Mouse (Mus musculus): ENCODE data around the gene Pcyt2.
A peak's percentile ranks its signal among the peaks of the same experiment; 100 is the strongest.
"Not testable (repeated sequence)": the region's sequence is repeated elsewhere in the genome, so short reads cannot be mapped to it uniquely, and the experiment has no call there.

The Pcyt2 gene

GRCm38 (mm10) chr11:120615167-120615566, 2.6 kb downstream of the Pcyt2 start:
- DNase-seq, result no peak

GRCm38 (mm10) chr11:120613976-120614375, 3.8 kb downstream of the Pcyt2 start:
- DNase-seq, result peak in 1 of 2 experiments; percentile 31

DNA sequence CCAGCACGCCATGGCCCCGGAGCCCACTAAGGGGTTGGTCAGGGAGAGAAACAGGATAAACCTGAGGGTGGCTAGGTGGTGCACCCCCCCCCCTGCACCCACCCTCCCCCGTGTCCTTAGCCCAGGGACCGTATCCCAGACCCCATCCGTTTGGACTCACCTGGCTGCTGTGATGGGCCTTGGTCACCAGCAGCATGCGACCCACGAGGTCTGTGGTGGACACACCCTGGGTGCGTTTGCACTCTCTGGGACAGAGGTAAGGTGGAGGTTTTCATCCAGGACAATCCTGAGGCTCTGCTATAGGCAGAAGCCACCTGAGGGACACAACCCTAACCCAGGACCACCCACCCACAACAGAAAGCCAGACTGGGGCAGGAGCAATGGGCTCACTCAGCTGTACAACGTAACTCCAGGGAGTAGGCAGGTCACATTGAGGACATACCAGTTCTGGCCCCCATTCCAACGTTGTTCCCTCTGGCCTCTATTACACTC, 4.2 kb downstream of the Pcyt2 start:
- peak in 1 of 2 experiments; percentile 19 for DNase-seq

GRCm38 (mm10) chr11:120612763-120613162, 5.0 kb downstream of the Pcyt2 start:
- peak; percentile 95 to 96 for DNase-seq

DNA sequence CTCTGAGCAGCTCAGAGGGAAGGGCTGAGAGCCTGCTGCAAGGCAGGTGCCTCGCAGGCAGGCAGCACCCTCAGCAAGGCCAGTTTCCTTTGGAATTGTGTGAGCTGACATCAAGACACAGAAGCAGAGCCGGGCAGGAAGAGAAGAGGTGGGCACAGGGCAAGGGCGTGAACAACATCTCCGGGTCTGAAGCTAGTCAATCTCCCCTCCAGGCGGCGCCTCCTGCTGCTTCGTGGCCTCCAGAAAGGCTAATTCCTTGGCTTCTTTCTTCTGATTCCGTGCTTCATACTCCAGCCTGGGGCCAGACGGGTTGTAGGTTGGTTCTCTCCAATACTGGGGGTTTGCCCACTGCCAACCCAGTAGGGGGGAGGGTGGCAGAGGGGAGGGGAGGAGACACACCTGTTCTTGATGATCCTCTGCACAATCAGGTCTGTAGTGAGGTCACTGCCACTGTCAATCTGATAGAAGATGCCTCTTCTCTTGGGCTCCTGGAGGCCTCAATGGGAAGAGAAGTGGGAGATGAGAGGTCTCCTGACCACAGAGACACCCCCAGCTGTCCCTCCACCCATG, 7.2 kb downstream of the Pcyt2 start:
- DNase-seq, result no peak

GRCm38 (mm10) chr11:120609250-120609649, 8.5 kb downstream of the Pcyt2 start:
- no peak for DNase-seq

GRCm38 (mm10) chr11:120608241-120609034, 9.3 kb downstream of the Pcyt2 start, which contains the start of gene Npb:
Gene Npb, plus strand, starts transcription at chr11:120608477.
- DNase-seq, result peak in 1 of 2 experiments; percentile 10

- no peak for DNase-seq
Measured at GRCm38 (mm10) chr11:120606764-120607163, 11.0 kb downstream of the Pcyt2 start.

- DNase-seq, result no peak
Measured at GRCm38 (mm10) chr11:120605667-120606066, 12.1 kb downstream of the Pcyt2 start.

GRCm38 (mm10) chr11:120603545-120603944, 14.2 kb downstream of the Pcyt2 start:
- no peak for DNase-seq

- DNase-seq, result no peak
Measured at GRCm38 (mm10) chr11:120600716-120601115, 17.0 kb downstream of the Pcyt2 start.

DNA sequence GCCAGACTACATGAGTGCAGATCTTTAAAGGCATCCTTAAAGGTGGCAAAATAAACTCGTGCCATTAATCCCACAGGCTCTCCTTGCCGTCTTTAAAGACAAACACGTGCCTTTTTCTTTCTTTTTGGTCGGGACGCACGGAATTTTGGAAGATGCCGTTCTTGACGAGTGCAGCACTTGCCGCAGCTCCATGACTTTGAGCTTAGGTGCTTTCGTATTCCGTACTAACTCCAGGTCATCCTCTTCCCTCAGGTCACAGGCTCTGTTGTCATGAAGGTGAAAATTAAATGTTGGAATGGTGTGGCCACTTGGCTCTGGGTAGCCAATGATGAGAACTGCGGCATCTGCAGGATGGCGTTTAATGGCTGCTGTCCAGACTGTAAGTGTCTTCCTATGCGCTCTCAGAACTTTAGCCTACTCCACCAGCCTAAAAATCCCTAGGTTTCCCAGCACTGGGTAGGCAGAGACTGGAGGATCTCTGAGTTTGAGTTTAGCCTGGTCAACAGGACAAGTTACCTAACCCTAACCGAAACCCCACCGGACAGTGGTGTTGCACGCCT, 18.7 kb downstream of the Pcyt2 start:
- DNase-seq, result no peak

- DNase-seq, result peak; percentile 89 to 93
Measured at GRCm38 (mm10) chr11:120598283-120598989, 19.3 kb downstream of the Pcyt2 start, which contains the start of the genes Alyref and Anapc11. Gene Alyref, minus strand, starts transcription at chr11:120598365. Gene Anapc11, plus strand, starts transcription at chr11:120598421.

GRCm38 (mm10) chr11:120597240-120598235, 20.2 kb downstream of the Pcyt2 start:
- peak in 1 of 2 experiments; percentile 27 for DNase-seq

- no peak for DNase-seq
Measured at GRCm38 (mm10) chr11:120588531-120588930, 29.2 kb downstream of the Pcyt2 start.

GRCm38 (mm10) chr11:120583937-120584336, 33.8 kb downstream of the Pcyt2 start:
- DNase-seq, result no peak

DNA sequence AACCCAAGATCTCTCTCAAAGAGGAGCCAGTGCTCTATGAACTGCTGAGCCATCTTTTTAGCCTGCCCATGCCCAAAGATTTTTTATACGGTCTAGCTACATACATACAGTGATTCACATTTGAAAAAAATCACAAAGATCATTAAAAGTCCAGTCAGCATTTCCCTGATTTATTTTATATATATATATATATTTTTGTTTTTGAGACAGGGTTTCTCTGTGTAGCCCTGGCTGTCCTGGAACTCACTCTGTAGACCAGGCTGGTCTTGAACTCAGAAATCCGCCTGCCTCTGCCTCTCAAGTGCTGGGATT, 34.8 kb downstream of the Pcyt2 start:
- not testable (repeated sequence) for DNase-seq

- DNase-seq, result peak in 1 of 2 experiments; percentile 45
Measured at GRCm38 (mm10) chr11:120582268-120582981, 35.3 kb downstream of the Pcyt2 start.

- peak; percentile 85 to 91 for DNase-seq
Measured at GRCm38 (mm10) chr11:120581490-120582267, 36.1 kb downstream of the Pcyt2 start, which contains the start of gene Arhgdia. Gene Arhgdia, minus strand, starts transcription at chr11:120581624.

GRCm38 (mm10) chr11:120580871-120581331, 36.8 kb downstream of the Pcyt2 start:
- DNase-seq, result peak; percentile 45 to 46

Data from cerebellum, postnatal 36 days (tissue).